10 mouse cellular contexts compared by ENCODE assay signal in the genomic region with DNA sequence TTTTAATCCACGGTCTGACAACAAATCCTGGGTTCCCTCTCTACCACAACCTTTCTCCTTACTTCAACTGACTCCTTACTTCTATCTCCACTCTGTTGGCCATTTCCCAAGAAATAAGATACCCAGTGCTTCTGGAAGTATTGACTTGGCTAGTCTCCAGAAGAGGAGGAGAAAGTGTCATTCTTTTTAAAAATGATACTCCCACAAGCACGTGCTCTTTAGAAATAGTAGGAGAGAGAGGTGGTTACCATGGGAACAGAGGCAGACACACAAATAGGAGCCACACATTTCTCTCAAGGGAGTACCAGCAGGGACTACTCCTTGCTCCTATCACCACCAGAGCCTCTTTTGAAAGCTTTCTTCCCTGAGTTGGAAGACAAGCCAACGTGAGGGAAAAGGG.
DNase-seq lines count a peak whose midpoint lies in the region; ATAC-seq and TF ChIP-seq lines count a peak whose summit lies in the region.
"Had no signal": no experiment of that assay in that cellular context is flagged by ENCODE, and none has a peak within 500 bp of the region (broad histone marks: within the 10 kb centered on the region; RNA-seq: fewer than 3 reads in every experiment).

No protein-coding gene starts in this region.

- H3K27ac ChIP-seq in kidney, postnatal 0 days = no peak overlapping the region
- H3K27ac ChIP-seq in layer of hippocampus, adult 2 months = 0 out of 2 replicates have a peak overlapping the region, but pooled peaks have one; percentile 53

- POLR2A ChIA-PET in Patski (lab: Charles Lee) = no interaction called here

- no peak overlapping the region for H3K4me3 ChIP-seq in kidney, postnatal 0 days (replicated peaks; ENCODE audit: low read depth, low read length)
- H3K4me3 ChIP-seq in layer of hippocampus, adult 2 months = no peak overlapping the region
- H3K4me3 ChIP-seq: erythroblast, embryonic 14.5 days had no signal

- peaks cover 19% of the 10 kb centered on the region for H3K4me1 ChIP-seq in kidney, postnatal 0 days (replicated peaks; ENCODE audit: insufficient read depth, low read length)

- no peak overlapping the region for H3K4me2 ChIP-seq in kidney, postnatal 0 days (ENCODE audit: low read length)

- 10% methylated on average over 3 of the region's 3 CpGs for WGBS in kidney, postnatal 0 days

- CTCF ChIA-PET in Patski (lab: Charles Lee) = interaction anchor here (0.9 to 1.4 kb wide), 2 partner anchors 14 to 66 kb away, joined by 3 read pairs; no protein-coding TSS in a partner anchor

- H3K9me3 ChIP-seq in kidney, postnatal 0 days (replicated peaks; ENCODE audit: low read length) = no peaks in the 10 kb centered on the region

- peak; percentile 52; the same call in 1 of the 2 replicates for ATAC-seq in kidney, postnatal 0 days (replicated peaks; ENCODE audit: low FRiP score, low read depth)
- peak; percentile 53 for ATAC-seq in Patski

- TF ChIP-seq CTCF in kidney, postnatal 0 days (IDR thresholded peaks at IDR 0.05; ENCODE audit: low read depth) = no peak
- no peak for TF ChIP-seq CTCF in Patski (IDR thresholded peaks at IDR 0.05)
- no peak for TF ChIP-seq CTCF in layer of hippocampus, adult 2 months (conservative IDR thresholded peaks at IDR 0.05)

- in situ Hi-C loops in Patski (cut with MboI; ENCODE audit: low pct_unique_long_range_greater_than_20kb) = no loop called here

- no peak overlapping the region for H3K9ac ChIP-seq in kidney, postnatal 0 days (ENCODE audit: low read depth, low read length)

- H3K36me3 ChIP-seq in kidney, postnatal 0 days (ENCODE audit: insufficient read depth, low read length) = no peaks in the 10 kb centered on the region

- no peaks in the 10 kb centered on the region for H3K27me3 ChIP-seq in kidney, postnatal 0 days (ENCODE audit: insufficient read depth, low read length)
- H3K27me3 ChIP-seq in Patski = no peaks in the 10 kb centered on the region

- DNase-seq in kidney, postnatal 0 days (ENCODE audit: low spot score) = peak; percentile 86
- no peak for DNase-seq in kidney, adult 11 months
- peak; percentile 30 for DNase-seq in Patski (ENCODE audit: low read depth, low spot score)
- DNase-seq in embryo, embryonic 10.5 days (ENCODE audit: low spot score) = peak; percentile 67
- DNase-seq in layer of hippocampus, adult 2 months (ENCODE audit: low spot score in 2 of 2) = peak; percentile 20 to 46
- DNase-seq in urinary bladder, adult 2 months (ENCODE audit: low spot score) = no peak
- no peak for DNase-seq in gastrocnemius, postnatal 25 days
- DNase-seq in right cerebral cortex, postnatal 25 days = no peak
- DNase-seq: kidney, adult 9 months had no signal

Comparison
In these comparisons a context has a peak if more than half of its experiments do, and no peak if none do; other contexts are left out.
1. DNase-seq: peak in kidney, postnatal 0 days (single experiment), Patski (single experiment), embryo, embryonic 10.5 days (single experiment) and layer of hippocampus, adult 2 months (2 of 2); none in kidney, adult 11 months (single experiment), urinary bladder, adult 2 months (single experiment), gastrocnemius, postnatal 25 days (single experiment) and right cerebral cortex, postnatal 25 days (single experiment).